Mouse (Mus musculus): ENCODE results near the gene Il10rb. TPM values are rescaled to one million over a fixed set of nuclear protein-coding genes. Genes with fewer than 3 reads are reported as not detected.

Il10rb gene
- polyA plus RNA-seq, 1 experiment from 2014 or later = 8.6 TPM

- H3K27me3 ChIP-seq (ENCODE audit: insufficient read depth, poor library complexity, severe bottlenecking) = no peaks in the 10 kb centered on the region
- no peak overlapping the region for H3K4me3 ChIP-seq
- H3K36me3 ChIP-seq = no peaks in the 10 kb centered on the region
- H3K4me1 ChIP-seq (replicated peaks) = peaks cover 32% of the 10 kb centered on the region
- H3K9me3 ChIP-seq = no peaks in the 10 kb centered on the region
- H3K27ac ChIP-seq = no peak overlapping the region
- no peak for DNase-seq (ENCODE audit: low spot score)
- 74% methylated on average over 3 of the region's 3 CpGs for WGBS
Observed at GRCm38 (mm10) chr16:91462644-91463043, 56.7 kb downstream of the Il10rb start.

GRCm38 (mm10) chr16:91463400-91463799, 57.4 kb downstream of the Il10rb start:
- no peak overlapping the region for H3K27ac ChIP-seq
- 0 out of 2 replicates have a peak, but pooled peaks cover 6% of the 10 kb centered on the region for H3K36me3 ChIP-seq
- H3K4me3 ChIP-seq = no peak overlapping the region
- WGBS = 86% methylated on average over 2 of the region's 2 CpGs
- DNase-seq (ENCODE audit: low spot score) = no peak
- no peaks in the 10 kb centered on the region for H3K27me3 ChIP-seq (ENCODE audit: insufficient read depth, poor library complexity, severe bottlenecking)
- H3K4me1 ChIP-seq (replicated peaks) = peaks cover 32% of the 10 kb centered on the region
- H3K9me3 ChIP-seq = no peaks in the 10 kb centered on the region

DNA sequence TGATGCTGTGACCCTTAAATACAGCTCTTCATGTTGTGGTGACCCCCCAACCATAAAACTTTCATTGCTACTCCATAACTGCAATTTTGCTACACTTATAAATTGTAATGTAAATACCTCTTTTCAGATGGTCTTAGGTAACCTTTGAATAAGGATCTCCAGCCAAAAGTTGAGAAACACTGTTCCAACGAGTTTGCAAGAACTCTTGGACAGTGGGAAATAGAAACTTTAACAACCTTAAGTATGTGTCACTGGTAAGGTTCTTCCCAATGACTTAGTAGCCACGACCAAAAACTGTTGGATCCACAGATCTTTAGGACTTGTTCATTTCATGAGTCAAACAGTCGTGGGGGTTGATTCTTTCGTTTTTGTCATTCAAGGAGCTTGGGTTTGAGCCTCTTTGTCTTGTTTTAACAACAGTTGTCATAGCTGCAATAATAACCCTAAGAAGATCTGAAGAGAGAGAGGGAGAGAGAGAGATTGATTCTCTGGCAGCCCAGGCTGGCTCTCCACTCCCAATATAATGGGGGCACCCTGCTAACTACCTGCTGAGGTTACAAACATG, 58.0 kb downstream of the Il10rb start:
- Histone ChIP-seq H3K27me3 (ENCODE audit: insufficient read depth, poor library complexity, severe bottlenecking) (no peaks in the 10 kb centered on the region), H3K9me3 (no peaks in the 10 kb centered on the region), H3K36me3 (0 out of 2 replicates have a peak, but pooled peaks cover 6% of the 10 kb centered on the region), H3K27ac (peak overlapping the region; percentile 91), H3K4me3 (peak overlapping the region; percentile 73), H3K4me1 (replicated peaks) (peaks cover 32% of the 10 kb centered on the region)
- 89% methylated on average over 4 of the region's 4 CpGs for WGBS
- DNase-seq (ENCODE audit: low spot score) = no peak

GRCm38 (mm10) chr16:91464594-91465504, 58.9 kb downstream of the Il10rb start:
- peak; percentile 96 for DNase-seq (ENCODE audit: low spot score)
- H3K4me1 ChIP-seq (replicated peaks) = peaks cover 32% of the 10 kb centered on the region
- 0 out of 2 replicates have a peak, but pooled peaks cover 6% of the 10 kb centered on the region for H3K36me3 ChIP-seq
- peak overlapping the region; percentile 73 for H3K4me3 ChIP-seq
- H3K27ac ChIP-seq = peak overlapping the region; percentile 91
- H3K9me3 ChIP-seq = no peaks in the 10 kb centered on the region
- H3K27me3 ChIP-seq (ENCODE audit: insufficient read depth, poor library complexity, severe bottlenecking) = no peaks in the 10 kb centered on the region
- 2% methylated on average over 44 of the region's 44 CpGs for WGBS

- Histone ChIP-seq H3K27me3 (ENCODE audit: insufficient read depth, poor library complexity, severe bottlenecking) (no peaks in the 10 kb centered on the region), H3K27ac (peak overlapping the region; percentile 91; the same call in 1 of the 2 replicates)
- 55% methylated on average over 13 of the region's 13 CpGs for WGBS
Observed at GRCm38 (mm10) chr16:91465505-91466240, 59.7 kb downstream of the Il10rb start.

GRCm38 (mm10) chr16:91466566-91466965, 60.6 kb downstream of the Il10rb start:
- Histone ChIP-seq H3K4me3 (peak overlapping the region; percentile 9; the same call in 1 of the 2 replicates), H3K36me3 (0 out of 2 replicates have a peak, but pooled peaks cover 6% of the 10 kb centered on the region), H3K27ac (no peak overlapping the region), H3K9me3 (no peaks in the 10 kb centered on the region), H3K4me1 (replicated peaks) (peaks cover 32% of the 10 kb centered on the region), H3K27me3 (ENCODE audit: insufficient read depth, poor library complexity, severe bottlenecking) (no peaks in the 10 kb centered on the region)
- 55% methylated on average over 6 of the region's 6 CpGs for WGBS
- peak; percentile 49 for DNase-seq (ENCODE audit: low spot score)

More at GRCm38 (mm10) chr16:91465505-91466240, 59.7 kb downstream of the Il10rb start:
- H3K9me3 ChIP-seq = no peaks in the 10 kb centered on the region
- peak overlapping the region; percentile 73 for H3K4me3 ChIP-seq
- peaks cover 32% of the 10 kb centered on the region for H3K4me1 ChIP-seq (replicated peaks)
- no peak for DNase-seq (ENCODE audit: low spot score)
- H3K36me3 ChIP-seq = 0 out of 2 replicates have a peak, but pooled peaks cover 6% of the 10 kb centered on the region

- H3K27ac ChIP-seq = no peak overlapping the region
- no peaks in the 10 kb centered on the region for H3K27me3 ChIP-seq (ENCODE audit: insufficient read depth, poor library complexity, severe bottlenecking)
- DNase-seq (ENCODE audit: low spot score) = no peak
- H3K36me3 ChIP-seq = 0 out of 2 replicates have a peak, but pooled peaks cover 6% of the 10 kb centered on the region
- no peaks in the 10 kb centered on the region for H3K9me3 ChIP-seq
- peaks cover 14% of the 10 kb centered on the region for H3K4me1 ChIP-seq (replicated peaks)
- no peak overlapping the region for H3K4me3 ChIP-seq
- WGBS = 82% methylated on average over 3 of the region's 3 CpGs
Observed at GRCm38 (mm10) chr16:91470470-91470869, 64.5 kb downstream of the Il10rb start.

- Histone ChIP-seq H3K27ac (no peak overlapping the region), H3K27me3 (ENCODE audit: insufficient read depth, poor library complexity, severe bottlenecking) (no peaks in the 10 kb centered on the region), H3K36me3 (0 out of 2 replicates have a peak, but pooled peaks cover 6% of the 10 kb centered on the region), H3K4me3 (no peak overlapping the region), H3K4me1 (replicated peaks) (peaks cover 7% of the 10 kb centered on the region), H3K9me3 (no peaks in the 10 kb centered on the region)
- no peak for DNase-seq (ENCODE audit: low spot score)
- WGBS = 81% methylated on average over 6 of the region's 6 CpGs
Observed at GRCm38 (mm10) chr16:91471481-91471880, 65.5 kb downstream of the Il10rb start.

Other genes with a start within 250 kb of the Il10rb start
- 1.4 and 1.9 TPM in 2 replicates for gene Olig2, start 180.7 kb upstream of the Il10rb start, polyA plus RNA-seq (2016; fragmentation: Nextera tagmentation; extraction: Ambion mirVana)
- gene Olig1, start 136.4 kb upstream of the Il10rb start, polyA plus RNA-seq (2016; fragmentation: Nextera tagmentation; extraction: Ambion mirVana) = 1.4 and 1.5 TPM in 2 replicates
- gene Ifnar2, start 33.4 kb upstream of the Il10rb start, polyA plus RNA-seq (2016; fragmentation: Nextera tagmentation; extraction: Ambion mirVana) = 27.8 and 29.3 TPM in 2 replicates
- not detected in 2 replicates for gene Gm21970, start 14.4 kb upstream of the Il10rb start, polyA plus RNA-seq (2016; fragmentation: Nextera tagmentation; extraction: Ambion mirVana)
- gene Ifnar1, start 79.1 kb downstream of the Il10rb start, polyA plus RNA-seq (2016; fragmentation: Nextera tagmentation; extraction: Ambion mirVana) = 49.8 and 50.5 TPM in 2 replicates
- 25.1 and 36.7 TPM in 2 replicates for gene Ifngr2, start 140.9 kb downstream of the Il10rb start, polyA plus RNA-seq (2016; fragmentation: Nextera tagmentation; extraction: Ambion mirVana)
- 37.6 and 45.9 TPM in 2 replicates for gene Tmem50b, start 191.6 kb downstream of the Il10rb start, polyA plus RNA-seq (2016; fragmentation: Nextera tagmentation; extraction: Ambion mirVana)
- 3.2 and 4.5 TPM in 2 replicates for gene Dnajc28, start 212.9 kb downstream of the Il10rb start, polyA plus RNA-seq (2016; fragmentation: Nextera tagmentation; extraction: Ambion mirVana)
- gene Gart, start 240.8 kb downstream of the Il10rb start, polyA plus RNA-seq (2016; fragmentation: Nextera tagmentation; extraction: Ambion mirVana) = 112 and 158 TPM in 2 replicates
- 102 and 114 TPM in 2 replicates for gene Son, start 241.3 kb downstream of the Il10rb start, polyA plus RNA-seq (2016; fragmentation: Nextera tagmentation; extraction: Ambion mirVana)

Measured in hindbrain, embryonic 10.5 days (tissue).